Mouse (Mus musculus) erythroblast, embryonic 14.5 days (primary cell): Measurements from ENCODE around the gene Gnai3.

ENCODE experiments used
- GATA1 ChIP-seq: IDR thresholded peaks from 2 replicates; pipeline ENCODE4 v1.6.1; 2012; ENCODE audit warnings: low read length, inconsistent platforms, mixed read lengths
- TAL1 ChIP-seq: IDR thresholded peaks from 3 replicates; pipeline ENCODE4 v1.6.1; 2012; ENCODE audit warnings: low read length, inconsistent platforms, mixed read lengths

GRCm38 (mm10) chr3:108187111-108187795 is 41.3 kb upstream of the Gnai3 start:
- TF ChIP-seq GATA1 = no peak
- no peak for TF ChIP-seq TAL1
